Mouse (Mus musculus) mature B cell (primary cell): ENCODE results near the gene Zfp94.

ENCODE experiments used
- in situ Hi-C: fragments of 300-500 bp; cut with MboI; formaldehyde crosslinking; loops from 2 replicates; pipeline ENCODE4 v1.14.3; 2019

The Zfp94 gene

GRCm38 (mm10) chr7:24316567-24317092 lies at the start of gene Zfp94:
Gene Zfp94, minus strand, starts transcription at chr7:24316666.
- in situ Hi-C loops, result no loop called here

- in situ Hi-C loops, result no loop called here
These were observed 49.0 kb upstream of the Zfp94 start for GRCm38 (mm10) chr7:24365258-24366014.

- in situ Hi-C loops, result no loop called here
These were observed 48.4 kb upstream of the Zfp94 start for GRCm38 (mm10) chr7:24364827-24365226.

GRCm38 (mm10) chr7:24363228-24363627 lies 46.8 kb upstream of the Zfp94 start:
- in situ Hi-C loops, result no loop called here

GRCm38 (mm10) chr7:24361001-24361400 lies 44.5 kb upstream of the Zfp94 start:
- in situ Hi-C loops, result no loop called here

- in situ Hi-C loops, result no loop called here
These were observed 42.8 kb upstream of the Zfp94 start for GRCm38 (mm10) chr7:24359269-24359668.

GRCm38 (mm10) chr7:24357899-24358298 lies 41.4 kb upstream of the Zfp94 start:
- in situ Hi-C loops, result no loop called here

GRCm38 (mm10) chr7:24356081-24356480 lies 39.6 kb upstream of the Zfp94 start:
- in situ Hi-C loops, result no loop called here

- in situ Hi-C loops, result no loop called here
These were observed 39.2 kb upstream of the Zfp94 start for GRCm38 (mm10) chr7:24355646-24356045.

GRCm38 (mm10) chr7:24348896-24349295 lies 32.4 kb upstream of the Zfp94 start, which contains the start of gene Lypd5:
Gene Lypd5, plus strand, starts transcription at chr7:24349196.
- in situ Hi-C loops, result no loop called here

- in situ Hi-C loops, result no loop called here
These were observed 30.0 kb upstream of the Zfp94 start for GRCm38 (mm10) chr7:24346444-24346843.

- in situ Hi-C loops, result no loop called here
These were observed 27.3 kb upstream of the Zfp94 start for GRCm38 (mm10) chr7:24343701-24344272.

GRCm38 (mm10) chr7:24338241-24338640 lies 21.8 kb upstream of the Zfp94 start:
- in situ Hi-C loops, result no loop called here

- in situ Hi-C loops, result no loop called here
These were observed 19.3 kb upstream of the Zfp94 start for GRCm38 (mm10) chr7:24335699-24336309.

GRCm38 (mm10) chr7:24333304-24333986 lies 17.0 kb upstream of the Zfp94 start, which contains the start of gene Tescl:
Gene Tescl, minus strand, starts transcription at chr7:24333936.
- in situ Hi-C loops, result no loop called here

GRCm38 (mm10) chr7:24327281-24327975 lies 11.0 kb upstream of the Zfp94 start:
- in situ Hi-C loops, result no loop called here

- in situ Hi-C loops, result no loop called here
These were observed 10.0 kb upstream of the Zfp94 start for GRCm38 (mm10) chr7:24326273-24327135.

- in situ Hi-C loops, result no loop called here
These were observed 9.2 kb upstream of the Zfp94 start for GRCm38 (mm10) chr7:24325675-24326128.

- in situ Hi-C loops, result no loop called here
These were observed 8.7 kb upstream of the Zfp94 start for GRCm38 (mm10) chr7:24325197-24325596.

- in situ Hi-C loops, result no loop called here
These were observed 6.1 kb upstream of the Zfp94 start for GRCm38 (mm10) chr7:24322593-24322992.
